Mouse (Mus musculus) thymus, adult 2 months (tissue): ENCODE results near the gene Gm45234. TPM values are rescaled to one million over a fixed set of nuclear protein-coding genes. Genes with fewer than 3 reads are reported as not detected.

Experiments used
- DNase-seq: peaks from one replicate; pipeline ENCODE4 v3.0.0; 2021
- H3K27ac ChIP-seq: fragments of 200-500 bp; 2 replicates; pipeline ENCODE4 v1.5.1; 2012; ENCODE audit warnings: low read length, control low read depth; ENCODE audit not compliant: control insufficient read depth, insufficient read depth
- H3K27me3 ChIP-seq: fragments of 200-500 bp; 2 replicates; pipeline ENCODE4 v1.6.1; 2012; ENCODE audit warnings: mild to moderate bottlenecking, low read length, moderate library complexity, mixed read lengths; ENCODE audit not compliant: control insufficient read depth, insufficient read depth
- H3K36me3 ChIP-seq: fragments of 200-500 bp; 2 replicates; pipeline ENCODE4 v1.6.1; 2012; ENCODE audit warnings: mild to moderate bottlenecking, low read length, moderate library complexity; ENCODE audit not compliant: control insufficient read depth, insufficient read depth
- H3K4me1 ChIP-seq: fragments of 200-500 bp; replicated peaks from 2 replicates; pipeline ENCODE4 v1.6.1; 2012; ENCODE audit warnings: low read length; ENCODE audit not compliant: control insufficient read depth, insufficient read depth
- H3K4me3 ChIP-seq: fragments of 200-500 bp; 2 replicates; pipeline ENCODE4 v1.5.1; 2012; ENCODE audit warnings: mild to moderate bottlenecking, low read length, control low read depth, moderate library complexity; ENCODE audit not compliant: control insufficient read depth, insufficient read depth
- CTCF ChIP-seq: fragments of 200-500 bp; IDR thresholded peaks from 2 replicates; pipeline ENCODE4 v1.5.1; 2012; ENCODE audit warnings: mild to moderate bottlenecking, control low read depth, low read length, moderate library complexity, borderline replicate concordance; ENCODE audit not compliant: control insufficient read depth, poor library complexity, insufficient read depth; ENCODE audit errors: extremely low read depth
- POLR2A ChIP-seq: fragments of 200-500 bp; IDR thresholded peaks from 2 replicates; pipeline ENCODE4 v1.6.1; 2012; ENCODE audit warnings: mild to moderate bottlenecking, low read length, control low read depth, moderate library complexity; ENCODE audit not compliant: control insufficient read depth, poor library complexity, insufficient read depth; ENCODE audit errors: extremely low read depth
- WGBS: fragments of 180-500 bp; shearing (Covaris S2); methylation state at CpG from one replicate; pipeline ENCODE4 v1.1.7; 2018; 5-methylcytosine and 5-hydroxymethylcytosine counted together
- polyA plus RNA-seq: library from polyadenylated mRNA; depleted of rRNA; stranded (reverse); fragments of >200 nt; gene quantifications from 2 replicates; pipeline ENCODE4 v1.2.3, GENCODE M21; 2012

Gm45234 gene
- polyA plus RNA-seq, 1 experiment, result not detected

DNA sequence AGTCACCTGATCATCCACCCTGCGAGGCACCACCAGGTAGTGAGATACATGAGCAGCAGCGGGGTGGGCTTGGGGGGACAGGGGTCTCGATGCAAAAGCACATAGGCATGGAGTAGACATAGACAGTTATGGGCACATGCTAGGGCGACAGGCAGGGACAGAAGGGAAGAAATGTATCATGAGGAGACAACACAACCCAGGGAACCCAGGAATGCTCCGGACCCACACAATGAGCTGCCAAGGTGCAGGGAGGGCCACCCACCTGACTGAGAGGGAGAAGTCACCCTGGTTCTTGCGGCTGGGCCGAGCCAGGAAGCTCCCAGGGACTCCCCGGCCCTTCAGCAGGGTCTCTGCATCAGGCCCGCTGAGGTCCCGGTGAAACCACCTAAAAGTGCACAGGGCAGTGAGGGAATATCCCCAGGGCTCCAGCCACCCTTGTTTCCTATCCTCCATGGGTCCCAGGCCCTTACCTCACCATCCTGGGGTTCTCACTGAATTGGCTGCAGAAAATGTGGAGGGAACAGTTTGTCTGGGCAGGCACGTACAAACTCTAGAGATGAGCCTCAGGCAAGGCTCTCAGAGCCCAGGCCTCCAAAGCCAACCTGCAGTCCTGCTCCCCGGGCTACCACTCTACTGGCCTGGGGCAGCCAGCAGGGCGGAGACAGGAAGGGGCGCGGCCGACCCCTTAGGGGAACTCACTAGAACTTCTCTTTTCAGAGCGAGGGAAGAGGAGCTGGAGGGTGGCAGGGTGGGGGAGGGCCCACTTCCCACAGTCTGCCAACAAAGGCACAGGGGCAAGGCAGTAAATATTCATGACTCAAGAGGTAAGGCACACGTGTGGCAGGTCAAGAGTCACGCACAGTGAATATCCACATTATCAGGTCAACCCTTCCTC lies 23.1 kb downstream of the Gm45234 start:
- no peaks in the 10 kb centered on the region for H3K27me3 ChIP-seq
- H3K4me1 ChIP-seq, result peaks cover 41% of the 10 kb centered on the region
- H3K4me3 ChIP-seq, result peak overlapping the region; percentile 91
- H3K27ac ChIP-seq, result peak overlapping the region; percentile 83
- DNase-seq, result peak; percentile 87
- H3K36me3 ChIP-seq, result peaks cover 14% of the 10 kb centered on the region
- WGBS, result 5% methylated on average over 19 of the region's 19 CpGs
- TF ChIP-seq CTCF, result peak; percentile 63; the same call in 1 of the 2 replicates
- peak; percentile 88 for TF ChIP-seq POLR2A

DNA sequence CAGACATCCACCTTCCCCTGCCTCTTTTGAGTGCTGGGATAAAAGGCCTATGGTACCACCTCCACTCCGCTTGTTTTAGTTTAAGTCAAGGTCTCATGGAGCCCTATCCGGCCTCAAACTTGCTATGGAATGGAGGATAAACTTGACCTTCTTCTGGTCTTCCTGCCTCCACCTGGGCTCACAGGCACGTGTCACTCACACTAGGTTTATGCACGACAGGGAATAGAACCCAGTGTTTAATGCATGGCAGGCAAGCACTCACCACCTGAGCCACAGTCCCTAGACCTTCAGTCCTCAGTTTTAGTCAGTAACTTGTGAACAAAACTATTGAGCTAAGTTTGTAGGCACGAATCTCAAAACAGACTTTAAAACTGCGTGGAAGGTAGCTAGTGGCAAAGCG lies 24.8 kb downstream of the Gm45234 start:
- Histone ChIP-seq H3K4me1 (peaks cover 41% of the 10 kb centered on the region), H3K27me3 (no peaks in the 10 kb centered on the region), H3K36me3 (peaks cover 24% of the 10 kb centered on the region), H3K27ac (peak overlapping the region; percentile 83), H3K4me3 (peak overlapping the region; percentile 91; the same call in 1 of the 2 replicates)
- no peak for DNase-seq
- WGBS, result 73% methylated on average over 7 of the region's 7 CpGs
- TF ChIP-seq POLR2A (no peak), CTCF (no peak)

DNA sequence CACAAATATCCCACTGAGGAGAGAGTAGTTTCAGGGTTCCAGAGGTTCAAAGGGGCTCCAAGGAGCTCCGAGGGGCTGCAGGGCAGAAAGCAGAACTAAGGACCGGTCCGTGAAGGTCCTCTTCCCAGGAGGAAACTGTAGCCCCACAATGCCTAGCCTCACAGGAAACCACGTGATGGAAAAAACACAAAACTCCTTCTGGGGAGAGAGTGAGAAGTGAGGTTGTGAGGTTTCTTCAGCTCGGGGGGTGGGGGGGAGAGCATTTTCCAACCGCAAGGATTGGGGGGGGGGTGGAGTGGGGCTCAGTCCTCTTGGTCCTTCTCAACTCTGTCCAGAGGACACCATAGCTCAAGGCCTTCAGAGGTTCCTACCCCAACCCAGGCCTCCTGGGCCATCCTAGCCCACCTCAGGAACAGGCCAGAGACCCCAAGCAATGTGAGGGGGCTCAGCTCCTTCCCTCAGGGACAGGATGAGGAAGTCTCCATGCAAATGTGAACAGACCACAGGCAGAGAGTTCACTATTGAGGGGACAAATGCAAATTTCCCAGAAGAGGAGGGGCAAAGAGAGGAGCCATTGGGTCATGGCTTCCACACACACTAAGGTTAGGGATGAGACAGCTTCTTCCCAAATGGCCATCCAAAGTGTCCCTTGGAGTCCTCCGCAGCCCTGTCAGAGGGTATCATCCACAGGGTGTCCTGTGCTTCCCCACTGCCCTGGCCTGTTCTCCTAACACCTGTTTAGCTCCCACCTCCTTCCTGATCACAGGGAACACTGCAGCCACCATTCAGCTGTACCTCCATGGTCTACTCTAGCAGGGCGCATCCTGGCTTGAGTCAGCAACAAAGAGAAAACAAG lies 25.7 kb downstream of the Gm45234 start:
- Histone ChIP-seq H3K27me3 (no peaks in the 10 kb centered on the region), H3K36me3 (peaks cover 33% of the 10 kb centered on the region), H3K27ac (peak overlapping the region; percentile 83), H3K4me1 (peaks cover 42% of the 10 kb centered on the region), H3K4me3 (peak overlapping the region; percentile 21)
- 14% methylated on average over 8 of the region's 8 CpGs for WGBS
- TF ChIP-seq CTCF, result no peak
- no peak for TF ChIP-seq POLR2A
- DNase-seq, result peak; percentile 62

DNA sequence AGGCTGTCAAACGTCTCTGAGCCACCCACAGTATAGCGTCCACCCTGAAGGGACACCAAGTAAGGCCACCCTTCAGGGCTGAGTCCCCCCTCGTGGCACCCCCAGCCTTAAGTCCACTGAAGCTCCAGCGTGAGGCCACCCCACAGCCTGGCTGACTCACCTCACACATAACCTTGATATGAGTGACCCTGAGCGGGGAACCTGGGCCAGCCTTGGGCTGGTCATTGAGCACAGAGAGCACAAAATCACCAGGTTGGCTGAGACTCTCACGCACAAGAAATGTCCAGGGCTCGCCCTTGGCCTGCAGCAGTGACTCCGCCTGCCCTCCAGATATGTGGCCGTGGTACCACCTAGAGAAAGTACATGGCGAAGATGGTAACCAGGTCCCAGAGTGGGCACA lies 27.2 kb downstream of the Gm45234 start:
- H3K4me3 ChIP-seq, result no peak overlapping the region

GRCm38 (mm10) chr6:124724472-124724871 lies 31.3 kb downstream of the Gm45234 start:
- Histone ChIP-seq H3K4me1 (peaks cover 55% of the 10 kb centered on the region), H3K36me3 (peaks cover 44% of the 10 kb centered on the region), H3K27ac (no peak overlapping the region), H3K27me3 (no peaks in the 10 kb centered on the region), H3K4me3 (no peak overlapping the region)
- no peak for DNase-seq
- TF ChIP-seq CTCF, result no peak
- no peak for TF ChIP-seq POLR2A
- WGBS, result 98% methylated on average over 10 of the region's 10 CpGs

More for the DNA sequence above, 27.2 kb downstream of the Gm45234 start:
- Histone ChIP-seq H3K4me1 (peaks cover 52% of the 10 kb centered on the region), H3K27ac (no peak overlapping the region), H3K27me3 (no peaks in the 10 kb centered on the region), H3K36me3 (peaks cover 41% of the 10 kb centered on the region)
- WGBS, result 97% methylated on average over 10 of the region's 10 CpGs
- TF ChIP-seq CTCF, result no peak
- TF ChIP-seq POLR2A, result no peak
- no peak for DNase-seq

DNA sequence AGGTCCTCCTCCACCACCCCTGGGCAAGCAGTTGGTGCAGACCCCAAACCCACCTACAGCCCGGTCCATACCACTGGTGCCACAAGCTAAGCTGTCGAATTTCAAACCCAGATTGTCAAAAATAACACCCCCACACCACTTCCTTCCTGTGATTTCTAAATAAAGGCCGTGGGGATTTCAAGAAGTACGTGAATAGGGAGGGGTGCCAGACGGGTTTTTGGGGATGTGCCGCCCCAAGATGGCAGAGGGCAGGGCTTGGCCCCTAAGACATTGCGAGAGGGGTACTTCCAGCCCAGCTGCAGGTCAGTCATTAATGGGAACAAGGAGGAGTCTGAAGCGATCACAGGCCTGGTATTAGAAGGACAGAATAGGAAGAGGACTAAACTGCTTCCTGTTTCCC lies 32.3 kb downstream of the Gm45234 start:
- H3K4me1 ChIP-seq, result peaks cover 52% of the 10 kb centered on the region
- H3K4me3 ChIP-seq, result no peak overlapping the region
- WGBS, result 26% methylated on average over 8 of the region's 8 CpGs
- DNase-seq, result no peak
- no peaks in the 10 kb centered on the region for H3K27me3 ChIP-seq
- H3K27ac ChIP-seq, result peak overlapping the region; percentile 64
- TF ChIP-seq CTCF (no peak), POLR2A (no peak)
- peaks cover 38% of the 10 kb centered on the region for H3K36me3 ChIP-seq
